Mouse (Mus musculus): Measurements from ENCODE around the gene Pygo2.

The Pygo2 gene

DNA sequence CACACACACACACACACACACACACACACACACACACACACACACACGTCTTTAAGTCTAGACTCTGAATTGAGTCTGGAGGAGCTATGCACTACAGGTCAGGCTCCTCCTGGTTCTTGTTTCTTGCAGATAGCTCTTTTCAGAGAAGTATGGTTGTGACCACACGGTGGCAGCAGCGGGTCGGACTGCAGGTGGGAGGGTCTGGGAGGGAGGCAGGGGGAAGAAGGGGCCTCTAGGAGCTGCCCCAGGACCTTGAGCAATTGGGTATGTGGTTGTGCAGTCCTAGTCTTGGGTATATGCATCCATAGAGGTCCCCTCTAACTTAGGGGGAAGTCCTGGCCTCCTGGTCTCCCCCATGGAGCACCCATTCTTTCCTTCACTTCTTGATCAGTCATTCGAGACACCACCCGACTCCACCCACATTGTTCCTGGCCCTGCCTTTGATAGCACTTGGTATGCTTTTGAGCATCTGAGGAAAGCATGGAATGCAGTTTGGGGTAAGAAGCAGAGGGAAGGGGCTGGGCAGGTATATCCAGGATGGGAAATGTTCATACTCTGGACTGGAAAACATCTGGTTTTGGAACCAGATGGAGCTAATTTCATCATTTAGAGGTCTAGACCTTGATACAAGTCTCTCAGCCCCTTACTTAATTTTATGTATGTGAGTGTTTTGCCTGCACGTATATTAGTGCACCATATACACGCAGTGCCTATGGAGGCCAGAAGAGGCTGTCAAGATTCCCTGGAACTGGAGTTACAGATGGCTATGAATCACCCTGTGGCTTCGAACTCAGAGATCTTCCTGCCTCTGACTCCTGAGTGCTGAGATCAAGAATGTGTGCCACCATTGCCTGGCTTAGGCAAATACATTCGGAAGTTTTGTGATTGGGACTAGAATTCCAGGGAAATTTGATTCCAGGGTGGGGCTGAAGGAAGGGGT, 27.0 kb downstream of the Pygo2 start:
- peak; percentile 84 for DNase-seq (ENCODE audit: low spot score)

DNA sequence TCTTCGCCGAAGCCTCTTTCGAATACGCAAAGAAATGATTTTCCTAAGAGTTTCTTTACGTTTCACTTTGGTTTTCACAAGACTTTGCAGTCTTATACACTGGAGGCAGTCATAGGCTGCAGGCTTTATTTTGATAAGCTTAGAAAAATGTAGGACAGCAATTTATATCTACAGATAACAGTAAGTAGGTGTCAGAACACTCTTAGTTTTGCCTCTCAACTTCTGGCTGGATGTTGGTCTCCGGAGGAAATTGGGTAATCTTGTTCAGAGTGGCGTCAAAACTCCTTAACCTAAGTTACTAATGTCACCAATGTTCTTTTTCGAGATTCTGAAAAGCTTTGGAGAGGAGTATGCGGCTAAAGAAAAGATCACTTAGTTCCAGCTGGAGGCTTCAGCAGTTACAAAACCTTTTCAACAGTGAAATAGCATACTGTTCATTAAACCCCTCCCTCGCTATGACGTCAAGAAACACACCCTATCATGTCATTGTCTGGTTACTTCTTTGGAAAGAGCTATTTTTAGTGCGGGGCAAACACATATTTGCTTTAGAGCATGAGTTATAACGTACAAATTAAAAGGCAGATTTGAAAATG, 28.5 kb downstream of the Pygo2 start:
- no peak for DNase-seq (ENCODE audit: low spot score)

DNA sequence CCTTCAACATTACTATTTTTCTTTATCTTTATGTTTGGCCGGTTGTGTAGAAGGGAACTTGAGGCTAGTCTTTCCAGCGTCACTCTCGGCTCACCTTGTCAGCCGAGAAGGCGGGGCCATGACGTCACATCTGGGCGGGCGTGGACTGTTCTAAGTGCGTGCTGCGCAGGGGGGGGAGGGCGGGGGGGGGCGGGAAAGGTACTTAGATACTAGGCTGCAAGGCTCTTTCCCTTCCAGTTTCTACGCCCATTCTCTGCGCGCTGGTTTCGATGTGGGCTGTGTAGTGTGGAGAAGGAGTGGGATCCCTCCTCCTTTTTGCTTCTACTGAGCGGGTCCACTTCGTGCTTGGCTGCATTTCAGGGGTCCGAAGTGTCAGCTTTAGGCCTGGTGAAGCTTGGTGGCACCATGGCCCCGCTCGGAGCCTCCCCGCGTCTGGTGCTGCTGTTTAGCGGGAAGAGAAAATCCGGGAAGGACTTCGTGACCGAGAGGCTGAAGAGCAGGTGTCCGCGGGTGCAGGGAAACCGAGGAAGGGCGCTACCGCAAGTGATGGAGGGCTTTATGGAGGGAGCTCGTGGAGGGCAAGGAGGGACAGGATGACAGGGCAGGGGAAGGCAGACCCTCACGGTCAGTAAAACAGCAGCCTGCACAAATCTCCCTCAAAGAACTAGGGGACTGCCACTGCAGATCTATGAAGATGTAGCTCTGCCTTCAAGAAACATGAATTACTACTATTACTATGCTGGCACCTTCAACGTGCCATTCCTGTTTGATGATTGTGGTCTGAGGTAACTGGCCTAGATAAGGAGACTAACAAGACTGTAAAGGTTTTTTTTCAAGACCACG, 29.2 kb downstream of the Pygo2 start:
- DNase-seq (ENCODE audit: low spot score) = peak; percentile 90

DNA sequence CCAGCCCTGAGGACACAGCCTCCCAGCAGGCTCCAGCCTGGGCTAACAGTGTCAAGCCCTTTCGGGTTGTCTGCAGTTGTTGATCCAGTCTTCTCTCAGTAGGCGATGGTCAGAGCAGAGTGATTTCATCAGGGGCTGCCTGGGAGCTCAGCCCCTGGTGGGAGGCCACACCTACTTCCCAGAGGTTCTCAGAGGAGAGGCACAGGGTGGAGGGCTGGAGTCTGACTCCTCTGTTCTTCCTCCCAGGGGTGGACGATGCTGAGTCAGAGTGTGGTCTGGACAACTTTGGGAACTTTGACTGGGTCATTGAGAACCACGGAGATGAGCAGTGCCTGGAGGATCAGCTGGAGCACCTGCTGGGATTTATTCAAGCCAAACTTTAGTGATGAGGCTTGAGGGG, 38.3 kb downstream of the Pygo2 start:
- no peak for DNase-seq (ENCODE audit: low spot score)

DNA sequence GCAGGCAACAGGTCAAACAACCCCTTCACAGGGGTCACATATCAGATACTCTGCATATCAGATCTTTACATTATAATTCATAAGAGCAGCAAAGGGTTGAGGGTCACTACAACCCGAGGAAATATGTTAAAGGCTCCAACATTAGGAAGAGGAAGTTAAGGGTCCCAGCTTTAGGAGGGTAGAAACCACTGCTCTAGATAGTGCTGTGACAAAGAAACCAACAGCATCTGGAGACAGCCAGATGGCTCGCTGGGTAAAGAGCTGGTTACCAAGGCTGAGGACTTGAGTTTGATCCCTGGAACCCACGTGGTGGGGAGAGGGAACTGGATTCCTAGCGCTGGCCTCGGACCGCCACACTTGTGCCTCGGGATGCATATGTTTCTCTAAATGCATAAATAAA, 42.3 kb downstream of the Pygo2 start:
- no peak for DNase-seq (ENCODE audit: low spot score)

DNA sequence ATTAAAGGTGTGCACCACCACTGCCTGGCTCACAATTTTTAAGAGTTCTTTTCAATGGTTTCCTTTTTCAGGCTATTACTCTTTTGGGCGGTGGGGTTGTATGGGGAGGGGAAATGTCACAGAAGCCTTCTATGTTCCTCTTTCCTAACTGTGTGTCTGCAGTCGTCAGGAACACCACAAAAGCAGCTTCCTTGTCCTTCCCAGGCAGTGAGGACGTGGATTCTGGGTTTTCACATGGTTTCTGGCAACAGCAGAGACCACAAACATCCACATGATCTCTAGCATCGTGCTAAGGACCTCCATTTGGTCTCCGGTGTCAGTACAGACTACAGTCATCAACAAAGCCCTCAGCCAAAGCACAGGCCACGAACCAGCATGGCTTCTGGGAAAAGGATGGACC, 43.8 kb downstream of the Pygo2 start:
- no peak for DNase-seq (ENCODE audit: low spot score)

DNA sequence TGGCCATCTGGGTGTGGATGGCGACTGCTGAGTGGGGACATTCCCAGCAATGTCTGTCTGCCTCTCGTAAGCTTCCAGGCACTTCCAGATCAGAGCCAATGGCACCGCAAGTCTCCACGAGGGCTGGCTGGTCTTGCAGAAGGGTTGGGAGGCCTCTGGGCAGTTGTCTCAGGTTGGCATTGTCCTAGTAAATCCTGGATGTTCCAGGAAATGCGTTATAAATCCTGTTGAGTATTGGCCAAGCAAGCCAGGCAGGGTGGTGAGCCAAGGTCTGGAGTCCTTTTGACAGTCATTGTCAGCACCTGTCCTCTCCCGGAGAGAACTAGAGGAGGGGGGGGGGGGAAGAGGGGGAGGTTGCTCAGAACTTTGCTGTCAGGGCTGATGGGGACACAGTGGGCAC, 49.0 kb downstream of the Pygo2 start:
- no peak for DNase-seq (ENCODE audit: low spot score)

DNA sequence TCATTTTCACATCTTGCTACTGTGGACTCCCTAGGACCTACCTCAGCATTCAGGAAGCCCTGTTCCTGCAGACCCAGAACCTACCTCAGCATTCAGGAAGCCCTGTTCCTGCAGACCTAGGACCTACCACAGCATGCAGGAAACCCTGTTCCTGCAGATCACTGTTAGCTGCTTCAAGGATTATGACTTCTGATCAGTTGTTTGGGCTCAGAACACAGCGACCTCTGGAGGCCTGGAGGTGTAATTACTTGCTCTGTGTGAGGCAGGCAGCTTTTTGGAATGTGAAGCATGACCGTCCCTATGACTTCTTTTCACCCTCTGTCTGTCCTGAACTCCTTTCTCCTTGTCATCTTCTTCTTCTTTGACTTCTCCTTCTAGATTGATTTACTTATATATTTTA, 51.5 kb downstream of the Pygo2 start:
- peak; percentile 50 for DNase-seq (ENCODE audit: low spot score)

DNA sequence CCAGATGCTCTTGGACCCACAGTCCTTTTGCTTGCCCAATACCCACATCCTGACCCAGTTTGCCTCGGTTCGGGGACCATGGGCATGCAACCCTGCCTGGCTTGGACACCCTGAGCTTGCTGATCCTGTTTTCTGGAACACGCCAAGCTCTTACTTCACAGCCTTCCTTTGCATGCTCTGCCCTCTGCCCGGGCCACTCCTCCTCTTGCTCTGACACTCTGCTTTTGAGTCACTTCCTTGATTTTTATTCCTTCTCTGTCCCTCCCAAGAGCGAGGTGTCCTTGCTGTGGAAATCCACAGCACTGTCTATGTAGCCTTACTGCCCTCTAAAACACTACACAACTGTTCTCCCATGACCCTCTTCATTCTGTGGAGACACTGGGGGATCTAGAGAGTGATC, 52.2 kb downstream of the Pygo2 start:
- no peak for DNase-seq (ENCODE audit: low spot score)
